Mouse (Mus musculus): ENCODE measurements around the gene Olfr771.
"Not testable (repeated sequence)": the region's sequence is repeated elsewhere in the genome, so short reads cannot be mapped to it uniquely, and the experiment has no call there.

- TF ChIP-seq CTCF, POLR2A (IDR thresholded peaks at IDR 0.05; ENCODE audit: insufficient read depth, low read depth, low read length): not testable (repeated sequence)
These were observed 13.3 kb upstream of the Olfr771 start, which contains the start of gene Olfr772 for GRCm38 (mm10) chr10:129177821-129178220.
